Mouse (Mus musculus): ENCODE data around the gene 4933416C03Rik.

4933416C03Rik gene

GRCm38 (mm10) chr10:116113867-116114474 is at the start of gene 4933416C03Rik:
4933416C03Rik (minus strand) TSS chr10:116113917.
- DNase-seq, result no peak

GRCm38 (mm10) chr10:116162338-116162737 is 48.6 kb upstream of the 4933416C03Rik start:
- DNase-seq, result no peak

GRCm38 (mm10) chr10:116156699-116157098 is 43.0 kb upstream of the 4933416C03Rik start:
- no peak for DNase-seq

GRCm38 (mm10) chr10:116154707-116155106 is 41.0 kb upstream of the 4933416C03Rik start:
- DNase-seq, result no peak

- no peak for DNase-seq
These were observed 32.4 kb upstream of the 4933416C03Rik start for GRCm38 (mm10) chr10:116146091-116146490.

GRCm38 (mm10) chr10:116143684-116144083 is 30.0 kb upstream of the 4933416C03Rik start:
- DNase-seq, result peak; percentile 30 to 39

GRCm38 (mm10) chr10:116140226-116140625 is 26.5 kb upstream of the 4933416C03Rik start:
- DNase-seq, result peak; percentile 39 to 50

- DNase-seq, result no peak
These were observed 21.5 kb upstream of the 4933416C03Rik start for GRCm38 (mm10) chr10:116135187-116135586.

- no peak for DNase-seq
These were observed 18.5 kb upstream of the 4933416C03Rik start for GRCm38 (mm10) chr10:116132233-116132632.

GRCm38 (mm10) chr10:116131223-116131622 is 17.5 kb upstream of the 4933416C03Rik start:
- no peak for DNase-seq

GRCm38 (mm10) chr10:116130401-116130800 is 16.7 kb upstream of the 4933416C03Rik start:
- DNase-seq, result no peak

- DNase-seq, result no peak
These were observed 11.6 kb upstream of the 4933416C03Rik start for GRCm38 (mm10) chr10:116125364-116125763.

- DNase-seq, result no peak
These were observed 10.1 kb upstream of the 4933416C03Rik start for GRCm38 (mm10) chr10:116123808-116124207.

- no peak for DNase-seq
These were observed 7.7 kb upstream of the 4933416C03Rik start for GRCm38 (mm10) chr10:116121463-116121862.

GRCm38 (mm10) chr10:116117060-116117459 is 3.3 kb upstream of the 4933416C03Rik start:
- DNase-seq, result no peak

- no peak for DNase-seq
These were observed 2.4 kb upstream of the 4933416C03Rik start for GRCm38 (mm10) chr10:116115881-116116677.

- no peak for DNase-seq
These were observed 849 bp downstream of the 4933416C03Rik start for GRCm38 (mm10) chr10:116112868-116113267.

- no peak for DNase-seq
These were observed 5.0 kb downstream of the 4933416C03Rik start for GRCm38 (mm10) chr10:116108730-116109129.

GRCm38 (mm10) chr10:116108176-116108575 is 5.5 kb downstream of the 4933416C03Rik start:
- peak; percentile 74 to 84 for DNase-seq

GRCm38 (mm10) chr10:116098470-116098869 is 15.2 kb downstream of the 4933416C03Rik start:
- DNase-seq, result no peak

GRCm38 (mm10) chr10:116096466-116096865 is 17.3 kb downstream of the 4933416C03Rik start:
- no peak for DNase-seq

- peak; percentile 30 to 40 for DNase-seq
These were observed 29.8 kb downstream of the 4933416C03Rik start for GRCm38 (mm10) chr10:116083965-116084364.

GRCm38 (mm10) chr10:116080841-116081240 is 32.9 kb downstream of the 4933416C03Rik start:
- DNase-seq, result peak; percentile 71 to 81

GRCm38 (mm10) chr10:116079396-116079795 is 34.3 kb downstream of the 4933416C03Rik start:
- DNase-seq, result no peak
